Mouse (Mus musculus): ENCODE measurements around the gene Arpc2.

Arpc2 gene

GRCm38 (mm10) chr1:74238136-74238535 lies 2.3 kb downstream of the Arpc2 start:
- in situ Hi-C loops (cut with MboI, MseI), result loop anchor here in 1 of 2 experiments (5.0 kb wide), 1 partner anchor 36 kb away; no protein-coding TSS in a partner anchor

- in situ Hi-C loops (cut with MboI, MseI), result loop anchor here in 1 of 2 experiments (5.0 kb wide), 1 partner anchor 37 kb away; no protein-coding TSS in a partner anchor
These were observed 3.3 kb downstream of the Arpc2 start for GRCm38 (mm10) chr1:74239162-74239561.

GRCm38 (mm10) chr1:74239618-74240017 lies 3.7 kb downstream of the Arpc2 start:
- in situ Hi-C loops (cut with MboI, MseI), result loop anchor here (5.0 to 10.0 kb wide), 2 partner anchors 37 to 905 kb away; partner anchors contain the start of genes Cnppd1 (in 1 of the 2) and Retreg2 (in 1 of the 2)

- in situ Hi-C loops (cut with MboI, MseI), result loop anchor here in 1 of 2 experiments (10.0 kb wide), 1 partner anchor 904 kb away; the partner anchor contains the start of genes Cnppd1 and Retreg2
These were observed 4.4 kb downstream of the Arpc2 start for GRCm38 (mm10) chr1:74240311-74240710.

- in situ Hi-C loops (cut with MboI, MseI), result loop anchor here in 1 of 2 experiments (10.0 kb wide), 1 partner anchor 904 kb away; the partner anchor contains the start of genes Cnppd1 and Retreg2
These were observed 4.9 kb downstream of the Arpc2 start for GRCm38 (mm10) chr1:74240832-74241231.

GRCm38 (mm10) chr1:74245525-74245924 lies 9.6 kb downstream of the Arpc2 start:
- in situ Hi-C loops (cut with MboI, MseI), result loop anchor here in 1 of 2 experiments (10.0 kb wide), 1 partner anchor 899 kb away; the partner anchor contains the start of genes Cnppd1 and Retreg2

- in situ Hi-C loops (cut with MboI, MseI), result loop anchor here in 1 of 2 experiments (10.0 kb wide), 1 partner anchor 896 kb away; the partner anchor contains the start of genes Cnppd1 and Retreg2
These were observed 12.9 kb downstream of the Arpc2 start for GRCm38 (mm10) chr1:74248799-74249198.

GRCm38 (mm10) chr1:74249331-74249980 lies 13.6 kb downstream of the Arpc2 start:
- in situ Hi-C loops (cut with MboI, MseI), result loop anchor here in 1 of 2 experiments (10.0 kb wide), 1 partner anchor 895 kb away; the partner anchor contains the start of genes Cnppd1 and Retreg2

GRCm38 (mm10) chr1:74250096-74250495 lies 14.2 kb downstream of the Arpc2 start:
- in situ Hi-C loops (cut with MboI, MseI), result loop anchor here in 1 of 2 experiments (10.0 kb wide), 1 partner anchor 875 kb away; the partner anchor contains the start of gene Nhej1

- in situ Hi-C loops (cut with MboI, MseI), result loop anchor here in 1 of 2 experiments (10.0 kb wide), 1 partner anchor 869 kb away; the partner anchor contains the start of gene Nhej1
These were observed 19.9 kb downstream of the Arpc2 start for GRCm38 (mm10) chr1:74255704-74256345.

- in situ Hi-C loops (cut with MboI, MseI), result loop anchor here in 1 of 2 experiments (10.0 kb wide), 1 partner anchor 868 kb away; the partner anchor contains the start of gene Nhej1
These were observed 20.9 kb downstream of the Arpc2 start for GRCm38 (mm10) chr1:74256782-74257181.

GRCm38 (mm10) chr1:74262510-74262909 lies 26.6 kb downstream of the Arpc2 start:
- in situ Hi-C loops (cut with MboI, MseI), result no loop called here

- in situ Hi-C loops (cut with MboI, MseI), result no loop called here
These were observed 32.9 kb downstream of the Arpc2 start for GRCm38 (mm10) chr1:74268750-74269149.

GRCm38 (mm10) chr1:74271659-74272058 lies 35.8 kb downstream of the Arpc2 start:
- in situ Hi-C loops (cut with MboI, MseI), result no loop called here

GRCm38 (mm10) chr1:74275015-74275414 lies 39.1 kb downstream of the Arpc2 start:
- in situ Hi-C loops (cut with MboI, MseI), result loop anchor here in 1 of 2 experiments (25.0 kb wide), 1 partner anchor 112 kb away; the partner anchor contains the start of genes Ctdsp1 and Slc11a1

GRCm38 (mm10) chr1:74277041-74277440 lies 41.2 kb downstream of the Arpc2 start:
- in situ Hi-C loops (cut with MboI, MseI), result loop anchor here in 1 of 2 experiments (25.0 kb wide), 1 partner anchor 110 kb away; the partner anchor contains the start of genes Ctdsp1 and Slc11a1

- in situ Hi-C loops (cut with MboI, MseI), result loop anchor here in 1 of 2 experiments (25.0 kb wide), 1 partner anchor 109 kb away; the partner anchor contains the start of genes Ctdsp1 and Slc11a1
These were observed 42.1 kb downstream of the Arpc2 start for GRCm38 (mm10) chr1:74277883-74278537.

GRCm38 (mm10) chr1:74278538-74278937 lies 42.7 kb downstream of the Arpc2 start, which contains the start of gene Gpbar1:
Gpbar1 (plus strand) TSS chr1:74278550.
- in situ Hi-C loops (cut with MboI, MseI), result loop anchor here in 1 of 2 experiments (25.0 kb wide), 1 partner anchor 109 kb away; the partner anchor contains the start of genes Ctdsp1 and Slc11a1

- in situ Hi-C loops (cut with MboI, MseI), result loop anchor here in 1 of 2 experiments (25.0 kb wide), 1 partner anchor 108 kb away; the partner anchor contains the start of genes Ctdsp1 and Slc11a1
These were observed 43.1 kb downstream of the Arpc2 start for GRCm38 (mm10) chr1:74278988-74279387.

- in situ Hi-C loops (cut with MboI, MseI), result loop anchor here (5.0 to 25.0 kb wide), 2 partner anchors 68 to 107 kb away; partner anchors contain the start of genes Ctdsp1 (in 1 of the 2) and Slc11a1 (in 1 of the 2)
These were observed 44.9 kb downstream of the Arpc2 start for GRCm38 (mm10) chr1:74280591-74281325.

Measured in T-helper 17 cell (primary cell).